Mouse (Mus musculus): ENCODE measurements around the gene Gpr135. TPM values are rescaled to one million over a fixed set of nuclear protein-coding genes. Genes with fewer than 3 reads are reported as not detected.

Gene Gpr135
- polyA plus RNA-seq, 1 experiment from 2014 or later = 0.62 TPM

GRCm38 (mm10) chr12:72031794-72032193, 39.1 kb downstream of the Gpr135 start:
- Histone ChIP-seq H3K27ac (replicated peaks) (no peak overlapping the region), H3K4me2 (replicated peaks; ENCODE audit: low read depth) (no peak overlapping the region), H3K9ac (ENCODE audit: low read length) (no peak overlapping the region), H3K4me1 (replicated peaks; ENCODE audit: control insufficient read depth, insufficient read depth) (no peaks in the 10 kb centered on the region), H3K36me3 (ENCODE audit: control insufficient read depth, insufficient read depth, low read length) (no peaks in the 10 kb centered on the region), H3K27me3 (ENCODE audit: control insufficient read depth, insufficient read depth, low read length) (no peaks in the 10 kb centered on the region), H3K4me3 (ENCODE audit: low read depth, low read length) (no peak overlapping the region), H3K9me3 (ENCODE audit: control insufficient read depth, low read length) (no peaks in the 10 kb centered on the region)
- WGBS = 77% methylated on average over 6 of the region's 6 CpGs
- no peak for DNase-seq (ENCODE audit: low spot score)
- ATAC-seq (ENCODE audit: low FRiP score, low TSS enrichment) = no peak
- TF ChIP-seq EP300 (optimal IDR thresholded peaks at IDR 0.05) (no peak), CTCF (IDR thresholded peaks at IDR 0.05; ENCODE audit: low read depth) (no peak)

GRCm38 (mm10) chr12:72031171-72031570, 39.8 kb downstream of the Gpr135 start:
- Histone ChIP-seq H3K9ac (ENCODE audit: low read length) (no peak overlapping the region), H3K9me3 (ENCODE audit: control insufficient read depth, low read length) (no peaks in the 10 kb centered on the region), H3K27me3 (ENCODE audit: control insufficient read depth, insufficient read depth, low read length) (no peaks in the 10 kb centered on the region), H3K4me1 (replicated peaks; ENCODE audit: control insufficient read depth, insufficient read depth) (no peaks in the 10 kb centered on the region), H3K4me2 (replicated peaks; ENCODE audit: low read depth) (no peak overlapping the region), H3K36me3 (ENCODE audit: control insufficient read depth, insufficient read depth, low read length) (no peaks in the 10 kb centered on the region), H3K27ac (replicated peaks) (no peak overlapping the region), H3K4me3 (ENCODE audit: low read depth, low read length) (no peak overlapping the region)
- TF ChIP-seq EP300 (optimal IDR thresholded peaks at IDR 0.05) (no peak), CTCF (IDR thresholded peaks at IDR 0.05; ENCODE audit: low read depth) (no peak)
- WGBS = 84% methylated on average over 5 of the region's 5 CpGs
- ATAC-seq (ENCODE audit: low FRiP score, low TSS enrichment) = no peak
- DNase-seq (ENCODE audit: low spot score) = no peak

GRCm38 (mm10) chr12:72025275-72025795, 45.6 kb downstream of the Gpr135 start:
- WGBS = 51% methylated on average over 6 of the region's 6 CpGs
- ATAC-seq (ENCODE audit: low FRiP score, low TSS enrichment) = no peak

GRCm38 (mm10) chr12:72023572-72023971, 47.4 kb downstream of the Gpr135 start:
- Histone ChIP-seq H3K9ac (ENCODE audit: low read length) (no peak overlapping the region), H3K27ac (replicated peaks) (no peak overlapping the region), H3K36me3 (ENCODE audit: control insufficient read depth, insufficient read depth, low read length) (no peaks in the 10 kb centered on the region), H3K4me3 (ENCODE audit: low read depth, low read length) (no peak overlapping the region), H3K27me3 (ENCODE audit: control insufficient read depth, insufficient read depth, low read length) (no peaks in the 10 kb centered on the region), H3K9me3 (ENCODE audit: control insufficient read depth, low read length) (no peaks in the 10 kb centered on the region), H3K4me2 (replicated peaks; ENCODE audit: low read depth) (no peak overlapping the region), H3K4me1 (replicated peaks; ENCODE audit: control insufficient read depth, insufficient read depth) (no peaks in the 10 kb centered on the region)
- TF ChIP-seq EP300 (optimal IDR thresholded peaks at IDR 0.05) (no peak), CTCF (IDR thresholded peaks at IDR 0.05; ENCODE audit: low read depth) (no peak)
- WGBS = 92% methylated on average over 5 of the region's 5 CpGs
- ATAC-seq (ENCODE audit: low FRiP score, low TSS enrichment) (no peak), DNase-seq (ENCODE audit: low spot score) (no peak)

More at GRCm38 (mm10) chr12:72025275-72025795, 45.6 kb downstream of the Gpr135 start:
- Histone ChIP-seq H3K4me3 (ENCODE audit: low read depth, low read length) (no peak overlapping the region), H3K4me1 (replicated peaks; ENCODE audit: control insufficient read depth, insufficient read depth) (no peaks in the 10 kb centered on the region), H3K9me3 (ENCODE audit: control insufficient read depth, low read length) (no peaks in the 10 kb centered on the region), H3K36me3 (ENCODE audit: control insufficient read depth, insufficient read depth, low read length) (no peaks in the 10 kb centered on the region), H3K27me3 (ENCODE audit: control insufficient read depth, insufficient read depth, low read length) (no peaks in the 10 kb centered on the region), H3K9ac (ENCODE audit: low read length) (no peak overlapping the region), H3K4me2 (replicated peaks; ENCODE audit: low read depth) (no peak overlapping the region), H3K27ac (replicated peaks) (no peak overlapping the region)
- no peak for TF ChIP-seq EP300 (optimal IDR thresholded peaks at IDR 0.05)
- DNase-seq (ENCODE audit: low spot score) = no peak

- Histone ChIP-seq H3K4me2 (replicated peaks; ENCODE audit: low read depth) (no peak overlapping the region), H3K9me3 (ENCODE audit: control insufficient read depth, low read length) (no peaks in the 10 kb centered on the region), H3K27me3 (ENCODE audit: control insufficient read depth, insufficient read depth, low read length) (no peaks in the 10 kb centered on the region), H3K4me3 (ENCODE audit: low read depth, low read length) (no peak overlapping the region), H3K27ac (replicated peaks) (no peak overlapping the region), H3K36me3 (ENCODE audit: control insufficient read depth, insufficient read depth, low read length) (no peaks in the 10 kb centered on the region), H3K9ac (ENCODE audit: low read length) (no peak overlapping the region), H3K4me1 (replicated peaks; ENCODE audit: control insufficient read depth, insufficient read depth) (no peaks in the 10 kb centered on the region)
- TF ChIP-seq EP300 (optimal IDR thresholded peaks at IDR 0.05) (no peak), CTCF (IDR thresholded peaks at IDR 0.05; ENCODE audit: low read depth) (no peak)
- no peak for ATAC-seq (ENCODE audit: low FRiP score, low TSS enrichment)
- WGBS = 74% methylated on average over 3 of the region's 3 CpGs
- no peak for DNase-seq (ENCODE audit: low spot score)
Observed at GRCm38 (mm10) chr12:72022790-72023189, 48.1 kb downstream of the Gpr135 start.

- Histone ChIP-seq H3K9ac (ENCODE audit: low read length) (no peak overlapping the region), H3K4me3 (ENCODE audit: low read depth, low read length) (no peak overlapping the region), H3K27me3 (ENCODE audit: control insufficient read depth, insufficient read depth, low read length) (no peaks in the 10 kb centered on the region), H3K4me2 (replicated peaks; ENCODE audit: low read depth) (no peak overlapping the region), H3K4me1 (replicated peaks; ENCODE audit: control insufficient read depth, insufficient read depth) (no peaks in the 10 kb centered on the region), H3K27ac (replicated peaks) (no peak overlapping the region), H3K36me3 (ENCODE audit: control insufficient read depth, insufficient read depth, low read length) (no peaks in the 10 kb centered on the region), H3K9me3 (ENCODE audit: control insufficient read depth, low read length) (no peaks in the 10 kb centered on the region)
- no peak for ATAC-seq (ENCODE audit: low FRiP score, low TSS enrichment)
- DNase-seq (ENCODE audit: low spot score) = no peak
- TF ChIP-seq EP300 (optimal IDR thresholded peaks at IDR 0.05) = no peak
- WGBS = 29% methylated on average over 5 of the region's 5 CpGs
Observed at GRCm38 (mm10) chr12:72021543-72021942, 49.4 kb downstream of the Gpr135 start.

Data from stomach, postnatal 0 days (tissue).